Mouse (Mus musculus): ENCODE data around the gene Zdhhc12. TPM values are rescaled to one million over a fixed set of nuclear protein-coding genes. Genes with fewer than 3 reads are reported as not detected.

The Zdhhc12 gene
- 32.1 and 47.9 TPM in 2 replicates for polyA plus RNA-seq (2012; ENCODE audit: low replicate concordance)

GRCm38 (mm10) chr2:30093471-30094207 lies at the start of gene Zdhhc12:
Gene Zdhhc12, minus strand, starts transcription at chr2:30093648.

GRCm38 (mm10) chr2:30133613-30134377 lies 40.3 kb upstream of the Zdhhc12 start, which contains the start of gene Tbc1d13:
Gene Tbc1d13, plus strand, starts transcription at chr2:30133746.

GRCm38 (mm10) chr2:30124472-30125274 lies 31.2 kb upstream of the Zdhhc12 start, which contains the start of gene Zer1:
Gene Zer1, minus strand, starts transcription at chr2:30124585.

GRCm38 (mm10) chr2:30077502-30078348 lies 15.7 kb downstream of the Zdhhc12 start, which contains the start of gene Pkn3:
Gene Pkn3, plus strand, starts transcription at chr2:30077684.

GRCm38 (mm10) chr2:30057223-30057904 lies 36.1 kb downstream of the Zdhhc12 start, which contains the start of gene Set:
Gene Set, plus strand, starts transcription at chr2:30057378.

GRCm38 (mm10) chr2:30048699-30049388 lies 44.6 kb downstream of the Zdhhc12 start, which contains the start of gene Wdr34:
Gene Wdr34, minus strand, starts transcription at chr2:30048881.

Other genes starting within 250 kb of the Zdhhc12 start
- gene Cercam, start 224.5 kb downstream of the Zdhhc12 start, polyA plus RNA-seq (2012; ENCODE audit: low replicate concordance): 3.0 and 15.6 TPM in 2 replicates
- gene Odf2, start 204.4 kb downstream of the Zdhhc12 start, polyA plus RNA-seq (2012; ENCODE audit: low replicate concordance): 8.3 and 26.5 TPM in 2 replicates
- 27.0 and 55.6 TPM in 2 replicates for gene Gle1, start 158.2 kb downstream of the Zdhhc12 start, polyA plus RNA-seq (2012; ENCODE audit: low replicate concordance)
- gene Sptan1, start 128.1 kb downstream of the Zdhhc12 start, polyA plus RNA-seq (2012; ENCODE audit: low replicate concordance): 85.0 and 89.7 TPM in 2 replicates
- gene Wdr34, start 44.8 kb downstream of the Zdhhc12 start, polyA plus RNA-seq (2012; ENCODE audit: low replicate concordance): 3.6 and 5.1 TPM in 2 replicates
- gene Set, start 36.3 kb downstream of the Zdhhc12 start, polyA plus RNA-seq (2012; ENCODE audit: low replicate concordance): 202 and 208 TPM in 2 replicates
- 4.4 and 6.9 TPM in 2 replicates for gene Pkn3, start 16.0 kb downstream of the Zdhhc12 start, polyA plus RNA-seq (2012; ENCODE audit: low replicate concordance)
- 29.0 and 54.9 TPM in 2 replicates for gene Zer1, start 30.9 kb upstream of the Zdhhc12 start, polyA plus RNA-seq (2012; ENCODE audit: low replicate concordance)
- 26.5 and 29.8 TPM in 2 replicates for gene Tbc1d13, start 40.1 kb upstream of the Zdhhc12 start, polyA plus RNA-seq (2012; ENCODE audit: low replicate concordance)
- gene Endog, start 77.8 kb upstream of the Zdhhc12 start, polyA plus RNA-seq (2012; ENCODE audit: low replicate concordance): 15.4 and 27.4 TPM in 2 replicates
- 17.6 and 20.1 TPM in 2 replicates for gene Spout1, start 84.8 kb upstream of the Zdhhc12 start, polyA plus RNA-seq (2012; ENCODE audit: low replicate concordance)
- 2.4 and 10.4 TPM in 2 replicates for gene Kyat1, start 112.2 kb upstream of the Zdhhc12 start, polyA plus RNA-seq (2012; ENCODE audit: low replicate concordance)
- 6.5 and 13.1 TPM in 2 replicates for gene Lrrc8a, start 144.1 kb upstream of the Zdhhc12 start, polyA plus RNA-seq (2012; ENCODE audit: low replicate concordance)
- 6.1 and 10.3 TPM in 2 replicates for gene Gm28035, start 146.9 kb upstream of the Zdhhc12 start, polyA plus RNA-seq (2012; ENCODE audit: low replicate concordance)
- 7.0 and 13.3 TPM in 2 replicates for gene Phyhd1, start 172.6 kb upstream of the Zdhhc12 start, polyA plus RNA-seq (2012; ENCODE audit: low replicate concordance)
- gene Gm28038, start 187.4 kb upstream of the Zdhhc12 start, polyA plus RNA-seq (2012; ENCODE audit: low replicate concordance): not detected in 2 replicates
- 5.6 and 6.9 TPM in 2 replicates for gene Dolk, start 192.7 kb upstream of the Zdhhc12 start, polyA plus RNA-seq (2012; ENCODE audit: low replicate concordance)
- gene Nup188, start 192.7 kb upstream of the Zdhhc12 start, polyA plus RNA-seq (2012; ENCODE audit: low replicate concordance): 42.0 and 50.7 TPM in 2 replicates

Measured in hematopoietic multipotent progenitor cell, adult 10-12 weeks (in vitro differentiated cells).